Mouse (Mus musculus): Measurements from ENCODE around the gene Gm3776. TPM values are rescaled to one million over a fixed set of nuclear protein-coding genes. Genes with fewer than 3 reads are reported as not detected.
"Not testable (repeated sequence)": the region's sequence is repeated elsewhere in the genome, so short reads cannot be mapped to it uniquely, and the experiment has no call there.

Gm3776 gene
- polyA plus RNA-seq (2016; fragmentation: Nextera tagmentation; extraction: Ambion mirVana), result 0.19 TPM in 1 of 2 replicates, not detected in the other

GRCm38 (mm10) chr9:78256914-78257313 is at the start of gene Gm3776:
Gene Gm3776 (plus strand): TSS chr9:78257129.
- not testable (repeated sequence) for H3K4me2 ChIP-seq (replicated peaks); H3K4me3 ChIP-seq; ATAC-seq (ENCODE audit: insufficient number of reproducible peaks, insufficient read depth, low FRiP score, low TSS enrichment); H3K27me3 ChIP-seq; H3K4me1 ChIP-seq; H3K36me3 ChIP-seq; H3K9me3 ChIP-seq; H3K9ac ChIP-seq; H3K27ac ChIP-seq
- 74% methylated on average over 2 of the region's 3 CpGs for WGBS

GRCm38 (mm10) chr9:78208956-78209355 is 48.0 kb upstream of the Gm3776 start:
- Histone ChIP-seq H3K4me2 (replicated peaks) (no peak overlapping the region), H3K36me3 (peaks cover 35% of the 10 kb centered on the region), H3K4me1 (no peaks in the 10 kb centered on the region), H3K9me3 (no peaks in the 10 kb centered on the region), H3K27me3 (no peaks in the 10 kb centered on the region), H3K4me3 (no peak overlapping the region), H3K9ac (no peak overlapping the region), H3K27ac (no peak overlapping the region)
- ATAC-seq (ENCODE audit: insufficient number of reproducible peaks, insufficient read depth, low FRiP score, low TSS enrichment), result no peak
- 33% methylated on average over 4 of the region's 4 CpGs for WGBS

- no peak overlapping the region for H3K27ac ChIP-seq
- no peak overlapping the region for H3K4me2 ChIP-seq (replicated peaks)
- H3K36me3 ChIP-seq, result peaks cover 35% of the 10 kb centered on the region
- no peak overlapping the region for H3K4me3 ChIP-seq
- no peaks in the 10 kb centered on the region for H3K4me1 ChIP-seq
- no peak for ATAC-seq (ENCODE audit: insufficient number of reproducible peaks, insufficient read depth, low FRiP score, low TSS enrichment)
- no peak overlapping the region for H3K9ac ChIP-seq
- H3K27me3 ChIP-seq, result no peaks in the 10 kb centered on the region
- no peaks in the 10 kb centered on the region for H3K9me3 ChIP-seq
- WGBS, result 92% methylated on average over 3 of the region's 3 CpGs
Measured at GRCm38 (mm10) chr9:78210079-78210478, 46.9 kb upstream of the Gm3776 start.

GRCm38 (mm10) chr9:78210821-78211220 is 46.1 kb upstream of the Gm3776 start:
- no peaks in the 10 kb centered on the region for H3K27me3 ChIP-seq
- no peak overlapping the region for H3K4me3 ChIP-seq
- H3K27ac ChIP-seq, result no peak overlapping the region
- peaks cover 32% of the 10 kb centered on the region for H3K36me3 ChIP-seq
- H3K9ac ChIP-seq, result no peak overlapping the region
- ATAC-seq (ENCODE audit: insufficient number of reproducible peaks, insufficient read depth, low FRiP score, low TSS enrichment), result no peak
- H3K9me3 ChIP-seq, result no peaks in the 10 kb centered on the region
- 91% methylated on average over 2 of the region's 2 CpGs for WGBS
- H3K4me2 ChIP-seq (replicated peaks), result no peak overlapping the region
- H3K4me1 ChIP-seq, result no peaks in the 10 kb centered on the region

DNA sequence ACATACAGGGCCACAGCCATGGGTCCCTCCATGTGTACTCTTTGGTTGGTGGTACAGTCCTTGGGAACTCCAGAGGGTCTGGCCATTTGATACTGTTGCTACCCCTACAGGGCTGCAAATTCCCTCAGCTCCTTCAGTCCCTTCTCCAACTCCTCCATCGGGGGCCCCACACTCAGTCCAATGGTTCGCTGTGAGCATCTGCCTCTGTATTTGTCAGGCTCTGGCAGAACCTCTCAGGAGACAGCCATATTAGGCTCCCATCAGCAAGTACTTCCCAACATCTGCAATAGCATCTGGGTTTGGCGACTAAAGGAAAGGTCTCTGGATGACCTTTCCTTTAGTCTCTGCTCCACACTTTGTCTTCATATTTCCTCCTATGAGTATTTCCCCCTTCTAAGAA is 45.4 kb upstream of the Gm3776 start:
- no peak overlapping the region for H3K9ac ChIP-seq
- no peaks in the 10 kb centered on the region for H3K9me3 ChIP-seq
- ATAC-seq (ENCODE audit: insufficient number of reproducible peaks, insufficient read depth, low FRiP score, low TSS enrichment), result no peak
- peaks cover 29% of the 10 kb centered on the region for H3K36me3 ChIP-seq
- 93% methylated on average over 3 of the region's 3 CpGs for WGBS
- H3K27me3 ChIP-seq, result no peaks in the 10 kb centered on the region
- H3K4me3 ChIP-seq, result no peak overlapping the region
- H3K27ac ChIP-seq, result no peak overlapping the region
- H3K4me1 ChIP-seq, result no peaks in the 10 kb centered on the region
- H3K4me2 ChIP-seq (replicated peaks), result no peak overlapping the region

- no peak overlapping the region for H3K4me2 ChIP-seq (replicated peaks)
- WGBS, result 75% methylated on average over 7 of the region's 7 CpGs
- no peak for ATAC-seq (ENCODE audit: insufficient number of reproducible peaks, insufficient read depth, low FRiP score, low TSS enrichment)
- no peaks in the 10 kb centered on the region for H3K27me3 ChIP-seq
- H3K9ac ChIP-seq, result no peak overlapping the region
- H3K4me3 ChIP-seq, result no peak overlapping the region
- no peak overlapping the region for H3K27ac ChIP-seq
- H3K4me1 ChIP-seq, result no peaks in the 10 kb centered on the region
- no peaks in the 10 kb centered on the region for H3K9me3 ChIP-seq
- H3K36me3 ChIP-seq, result peaks cover 28% of the 10 kb centered on the region
Measured at GRCm38 (mm10) chr9:78212341-78213049, 44.4 kb upstream of the Gm3776 start.

GRCm38 (mm10) chr9:78217074-78217473 is 39.9 kb upstream of the Gm3776 start:
- 86% methylated on average over 4 of the region's 4 CpGs for WGBS
- H3K27ac ChIP-seq, result no peak overlapping the region

DNA sequence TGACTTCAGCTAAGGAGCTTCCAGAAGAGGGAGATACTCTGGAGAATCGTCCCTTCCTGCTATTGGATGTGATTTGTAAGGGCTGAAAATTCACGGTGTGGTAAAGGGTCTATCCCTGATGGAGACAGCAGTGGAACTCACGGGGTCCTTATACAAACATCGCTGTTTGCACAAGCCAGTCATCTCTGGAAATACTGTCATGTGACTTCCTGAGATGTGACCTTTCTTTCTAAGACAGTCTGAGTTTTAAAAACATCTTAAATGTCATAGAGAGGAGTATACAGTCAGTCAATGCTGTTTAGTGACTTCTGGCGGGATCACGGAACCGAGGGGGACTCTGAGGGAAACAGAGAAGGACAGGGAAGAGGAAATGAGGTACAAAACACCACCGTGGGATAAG is 34.3 kb upstream of the Gm3776 start:
- no peaks in the 10 kb centered on the region for H3K36me3 ChIP-seq
- H3K9me3 ChIP-seq, result no peaks in the 10 kb centered on the region
- no peaks in the 10 kb centered on the region for H3K27me3 ChIP-seq
- H3K4me3 ChIP-seq, result no peak overlapping the region
- no peak overlapping the region for H3K9ac ChIP-seq
- WGBS, result 58% methylated on average over 8 of the region's 8 CpGs
- no peak overlapping the region for H3K27ac ChIP-seq
- no peak for ATAC-seq (ENCODE audit: insufficient number of reproducible peaks, insufficient read depth, low FRiP score, low TSS enrichment)
- no peaks in the 10 kb centered on the region for H3K4me1 ChIP-seq
- H3K4me2 ChIP-seq (replicated peaks), result no peak overlapping the region

More at GRCm38 (mm10) chr9:78217074-78217473, 39.9 kb upstream of the Gm3776 start:
- H3K9me3 ChIP-seq, result no peaks in the 10 kb centered on the region
- no peak overlapping the region for H3K9ac ChIP-seq
- no peaks in the 10 kb centered on the region for H3K27me3 ChIP-seq
- no peak overlapping the region for H3K4me2 ChIP-seq (replicated peaks)
- H3K36me3 ChIP-seq, result no peaks in the 10 kb centered on the region
- H3K4me1 ChIP-seq, result no peaks in the 10 kb centered on the region
- ATAC-seq (ENCODE audit: insufficient number of reproducible peaks, insufficient read depth, low FRiP score, low TSS enrichment), result no peak
- no peak overlapping the region for H3K4me3 ChIP-seq

DNA sequence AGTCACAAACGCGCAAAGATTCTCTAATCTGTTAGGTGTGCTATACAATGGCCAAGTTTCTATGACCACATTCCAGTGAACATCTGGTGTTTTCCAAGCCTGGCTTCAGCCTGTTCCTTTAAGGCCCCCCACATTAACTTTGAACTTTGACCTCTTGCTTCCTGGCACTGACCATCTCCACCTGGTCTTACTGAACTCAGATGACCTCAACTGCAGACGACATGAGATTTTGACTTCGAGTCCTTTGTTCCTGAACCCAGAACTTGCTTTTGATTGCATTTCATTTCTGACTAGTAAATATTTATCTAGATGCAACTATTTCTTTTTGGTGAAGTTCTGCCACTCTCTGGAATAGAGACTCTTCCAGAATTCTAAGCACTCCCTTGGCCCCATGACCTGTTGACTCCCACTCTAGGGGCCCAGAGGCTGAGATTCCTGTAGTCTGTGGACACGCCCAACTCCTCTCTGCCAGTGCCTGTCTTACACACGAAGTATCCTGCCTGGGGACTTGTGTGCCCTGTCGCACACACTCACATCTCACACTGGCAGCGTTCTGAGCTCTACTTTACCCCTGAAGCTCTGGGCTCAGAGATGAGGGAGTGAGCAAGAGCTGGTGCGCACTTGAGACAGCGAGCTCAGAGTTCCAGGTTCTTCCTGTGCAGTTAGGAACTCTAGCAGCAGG is 33.6 kb upstream of the Gm3776 start:
- no peak overlapping the region for H3K4me3 ChIP-seq
- H3K27me3 ChIP-seq, result no peaks in the 10 kb centered on the region
- H3K9ac ChIP-seq, result no peak overlapping the region
- 49% methylated on average over 10 of the region's 10 CpGs for WGBS
- ATAC-seq (ENCODE audit: insufficient number of reproducible peaks, insufficient read depth, low FRiP score, low TSS enrichment), result no peak
- H3K9me3 ChIP-seq, result no peaks in the 10 kb centered on the region
- no peaks in the 10 kb centered on the region for H3K4me1 ChIP-seq
- H3K4me2 ChIP-seq (replicated peaks), result no peak overlapping the region
- no peak overlapping the region for H3K27ac ChIP-seq
- no peaks in the 10 kb centered on the region for H3K36me3 ChIP-seq

- Histone ChIP-seq H3K36me3 (no peaks in the 10 kb centered on the region), H3K9ac (no peak overlapping the region), H3K4me2 (replicated peaks) (no peak overlapping the region), H3K4me1 (no peaks in the 10 kb centered on the region), H3K27ac (no peak overlapping the region), H3K4me3 (no peak overlapping the region), H3K27me3 (no peaks in the 10 kb centered on the region), H3K9me3 (no peaks in the 10 kb centered on the region)
- 84% methylated on average over 2 of the region's 2 CpGs for WGBS
- ATAC-seq (ENCODE audit: insufficient number of reproducible peaks, insufficient read depth, low FRiP score, low TSS enrichment), result no peak
Measured at GRCm38 (mm10) chr9:78224418-78224817, 32.5 kb upstream of the Gm3776 start.

DNA sequence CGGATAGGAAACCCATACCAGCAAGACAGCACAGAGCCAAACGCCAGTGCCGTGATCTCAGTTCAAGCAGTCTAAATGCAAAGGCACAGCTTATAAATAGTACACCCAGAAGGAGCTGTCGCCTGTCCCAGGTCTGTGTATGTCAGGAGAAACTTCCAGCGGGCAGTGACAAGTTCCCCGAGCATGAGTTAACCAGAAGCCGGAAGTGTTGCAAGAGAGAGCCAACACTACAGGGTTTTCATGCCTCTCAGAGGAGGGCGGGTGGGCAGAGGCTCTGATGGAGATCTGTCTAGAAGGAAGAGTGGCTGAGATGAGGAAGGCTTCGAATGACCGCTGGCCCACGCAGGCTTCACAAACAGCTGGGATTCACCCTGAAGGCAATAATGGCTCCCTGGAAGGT is 31.6 kb upstream of the Gm3776 start:
- no peaks in the 10 kb centered on the region for H3K9me3 ChIP-seq
- no peak overlapping the region for H3K9ac ChIP-seq
- no peak overlapping the region for H3K4me2 ChIP-seq (replicated peaks)
- H3K36me3 ChIP-seq, result no peaks in the 10 kb centered on the region
- no peaks in the 10 kb centered on the region for H3K4me1 ChIP-seq
- 74% methylated on average over 11 of the region's 11 CpGs for WGBS
- ATAC-seq (ENCODE audit: insufficient number of reproducible peaks, insufficient read depth, low FRiP score, low TSS enrichment), result no peak
- H3K4me3 ChIP-seq, result no peak overlapping the region
- no peaks in the 10 kb centered on the region for H3K27me3 ChIP-seq
- no peak overlapping the region for H3K27ac ChIP-seq

- WGBS, result 88% methylated on average over 2 of the region's 2 CpGs
- Histone ChIP-seq H3K4me2 (replicated peaks) (no peak overlapping the region), H3K9ac (no peak overlapping the region), H3K27ac (no peak overlapping the region), H3K36me3 (no peaks in the 10 kb centered on the region), H3K9me3 (no peaks in the 10 kb centered on the region), H3K4me1 (no peaks in the 10 kb centered on the region), H3K27me3 (no peaks in the 10 kb centered on the region), H3K4me3 (no peak overlapping the region)
- no peak for ATAC-seq (ENCODE audit: insufficient number of reproducible peaks, insufficient read depth, low FRiP score, low TSS enrichment)
Measured at GRCm38 (mm10) chr9:78228122-78228521, 28.8 kb upstream of the Gm3776 start.

All from embryonic facial prominence, embryonic 12.5 days (tissue).